Mouse (Mus musculus) lung, adult 2 months (tissue): Measurements from ENCODE around the gene Mertk. TPM values are rescaled to one million over a fixed set of nuclear protein-coding genes. Genes with fewer than 3 reads are reported as not detected.

Experiments
- DNase-seq: peaks from one replicate; pipeline ENCODE4 v3.0.0; 2022
- H3K4me1 ChIP-seq: fragments of 200-500 bp; 2 replicates; pipeline ENCODE4 v1.6.1; 2011; ENCODE audit warnings: low read length; ENCODE audit not compliant: control insufficient read depth, insufficient read depth
- H3K4me3 ChIP-seq: fragments of 200-500 bp; replicated peaks from 2 replicates; pipeline ENCODE3; 2011; ENCODE audit warnings: low read depth, mild to moderate bottlenecking, control low read depth, low read length; ENCODE audit errors: extremely low read depth
- CTCF ChIP-seq: fragments of 200-500 bp; IDR thresholded peaks from 2 replicates; pipeline ENCODE4 v1.5.1; 2011; ENCODE audit warnings: mild to moderate bottlenecking, low read length, control low read depth; ENCODE audit not compliant: insufficient read depth
- POLR2A ChIP-seq: fragments of 200-500 bp; IDR thresholded peaks from 2 replicates; pipeline ENCODE4 v1.6.1; 2011; ENCODE audit warnings: low read depth, mild to moderate bottlenecking, control low read depth, low read length, borderline replicate concordance; ENCODE audit errors: extremely low read depth
- WGBS: fragments of 180-500 bp; shearing (Covaris S2); methylation state at CpG from one replicate; pipeline ENCODE4 v1.1.7; 2018; 5-methylcytosine and 5-hydroxymethylcytosine counted together
- polyA plus RNA-seq: library from polyadenylated mRNA; depleted of rRNA; stranded (reverse); fragments of >200 nt; gene quantifications from 2 replicates; pipeline ENCODE4 v1.2.3, GENCODE M21; 2012

The Mertk gene
- polyA plus RNA-seq, 1 experiment: 12.6 TPM

GRCm38 (mm10) chr2:128784814-128785213 lies 86.1 kb downstream of the Mertk start:
- TF ChIP-seq CTCF (no peak), POLR2A (no peak)
- Histone ChIP-seq H3K4me1 (no peaks in the 10 kb centered on the region), H3K4me3 (no peak overlapping the region)
- WGBS: 81% methylated on average over 7 of the region's 7 CpGs
- DNase-seq: no peak

- WGBS: 79% methylated on average over 5 of the region's 5 CpGs
- TF ChIP-seq POLR2A (no peak), CTCF (no peak)
- H3K4me1 ChIP-seq: no peaks in the 10 kb centered on the region
- no peak overlapping the region for H3K4me3 ChIP-seq
- DNase-seq: no peak
These were observed 87.6 kb downstream of the Mertk start for GRCm38 (mm10) chr2:128786341-128786740.

GRCm38 (mm10) chr2:128786795-128787194 lies 88.0 kb downstream of the Mertk start:
- no peak for TF ChIP-seq POLR2A
- TF ChIP-seq CTCF: no peak
- no peak overlapping the region for H3K4me3 ChIP-seq
- 59% methylated on average over 1 of the region's 1 CpGs for WGBS
- no peak for DNase-seq
- H3K4me1 ChIP-seq: no peaks in the 10 kb centered on the region

GRCm38 (mm10) chr2:128787805-128788204 lies 89.0 kb downstream of the Mertk start:
- Histone ChIP-seq H3K4me1 (no peaks in the 10 kb centered on the region), H3K4me3 (no peak overlapping the region)
- DNase-seq: no peak
- WGBS: 90% methylated on average over 3 of the region's 3 CpGs
- no peak for TF ChIP-seq CTCF
- no peak for TF ChIP-seq POLR2A

- TF ChIP-seq CTCF: no peak
- TF ChIP-seq POLR2A: no peak
- Histone ChIP-seq H3K4me3 (no peak overlapping the region), H3K4me1 (no peaks in the 10 kb centered on the region)
- WGBS: 79% methylated on average over 11 of the region's 11 CpGs
- DNase-seq: no peak
These were observed 92.3 kb downstream of the Mertk start for GRCm38 (mm10) chr2:128790875-128791614.

GRCm38 (mm10) chr2:128793958-128794357 lies 95.2 kb downstream of the Mertk start:
- TF ChIP-seq POLR2A (no peak), CTCF (no peak)
- Histone ChIP-seq H3K4me3 (no peak overlapping the region), H3K4me1 (no peaks in the 10 kb centered on the region)
- 92% methylated on average over 6 of the region's 6 CpGs for WGBS
- no peak for DNase-seq

- 61% methylated on average over 6 of the region's 6 CpGs for WGBS
- H3K4me1 ChIP-seq: no peaks in the 10 kb centered on the region
- no peak for DNase-seq
- TF ChIP-seq POLR2A (no peak), CTCF (no peak)
- H3K4me3 ChIP-seq: no peak overlapping the region
These were observed 97.7 kb downstream of the Mertk start for GRCm38 (mm10) chr2:128796463-128796862.

- TF ChIP-seq POLR2A (no peak), CTCF (no peak)
- DNase-seq: no peak
- H3K4me1 ChIP-seq: no peaks in the 10 kb centered on the region; the same call in 1 of the 2 replicates
- H3K4me3 ChIP-seq: no peak overlapping the region
- WGBS: 82% methylated on average over 4 of the region's 4 CpGs
These were observed 104.7 kb downstream of the Mertk start for GRCm38 (mm10) chr2:128803441-128803840.

- Histone ChIP-seq H3K4me3 (no peak overlapping the region), H3K4me1 (no peaks in the 10 kb centered on the region; the same call in 1 of the 2 replicates)
- 52% methylated on average over 4 of the region's 4 CpGs for WGBS
- no peak for DNase-seq
- no peak for TF ChIP-seq POLR2A
- no peak for TF ChIP-seq CTCF
These were observed 106.6 kb downstream of the Mertk start for GRCm38 (mm10) chr2:128805341-128805740.

GRCm38 (mm10) chr2:128806561-128806960 lies 107.8 kb downstream of the Mertk start:
- Histone ChIP-seq H3K4me3 (no peak overlapping the region), H3K4me1 (no peaks in the 10 kb centered on the region; the same call in 1 of the 2 replicates)
- DNase-seq: no peak
- TF ChIP-seq CTCF: no peak
- no peak for TF ChIP-seq POLR2A
- WGBS: 19% methylated on average over 8 of the region's 8 CpGs

GRCm38 (mm10) chr2:128812761-128813160 lies 114.0 kb downstream of the Mertk start:
- DNase-seq: no peak
- Histone ChIP-seq H3K4me1 (no peaks in the 10 kb centered on the region), H3K4me3 (no peak overlapping the region)
- 54% methylated on average over 2 of the region's 2 CpGs for WGBS
- TF ChIP-seq POLR2A (no peak), CTCF (no peak)
